Mouse (Mus musculus) hindbrain, embryonic 12.5 days (tissue): ENCODE results near the gene Acp2. TPM values are rescaled to one million over a fixed set of nuclear protein-coding genes. Genes with fewer than 3 reads are reported as not detected.

Source experiments
- polyA plus RNA-seq: library from polyadenylated mRNA; unstranded; fragments of >200 nt; fragmentation: Nextera tagmentation; extraction: Ambion mirVana; gene quantifications from 2 replicates; pipeline ENCODE4 v1.2.1, GENCODE M21; 2016

Gene Acp2
- polyA plus RNA-seq, 1 experiment from 2014 or later, result 39.2 TPM

Other genes with a start within 250 kb of the Acp2 start
- gene Rapsn, start 167.3 kb upstream of the Acp2 start, polyA plus RNA-seq, result 2.5 and 4.1 TPM in 2 replicates
- gene Psmc3, start 148.9 kb upstream of the Acp2 start, polyA plus RNA-seq, result 274 and 282 TPM in 2 replicates
- gene Slc39a13, start 132.5 kb upstream of the Acp2 start, polyA plus RNA-seq, result 32.6 and 36.1 TPM in 2 replicates
- gene Spi1, start 120.5 kb upstream of the Acp2 start, polyA plus RNA-seq, result 4.2 and 4.6 TPM in 2 replicates
- gene Mybpc3, start 84.7 kb upstream of the Acp2 start, polyA plus RNA-seq, result 0.28 and 0.30 TPM in 2 replicates
- gene Madd, start 19.0 kb upstream of the Acp2 start, polyA plus RNA-seq, result 39.9 and 45.2 TPM in 2 replicates
- gene Nr1h3, start 51 bp upstream of the Acp2 start, polyA plus RNA-seq, result 1.5 and 2.0 TPM in 2 replicates
- 10.6 and 13.4 TPM in 2 replicates for gene Ddb2, start 34.1 kb downstream of the Acp2 start, polyA plus RNA-seq
- gene Pacsin3, start 53.1 kb downstream of the Acp2 start, polyA plus RNA-seq, result 21.5 and 25.6 TPM in 2 replicates
- 84.5 and 85.6 TPM in 2 replicates for gene Arfgap2, start 62.1 kb downstream of the Acp2 start, polyA plus RNA-seq
- 104 and 105 TPM in 2 replicates for gene 1110051M20Rik, start 241.8 kb downstream of the Acp2 start, polyA plus RNA-seq